Mouse (Mus musculus): ENCODE measurements at regions not wholly inside any gene's neighbourhood (a gene's known extent, or its start where the extent isn't known, plus 50 kb on each side); places are given as distances from the start of the nearest gene placed in this dataset.

- H3K36me3 ChIP-seq (replicated peaks; ENCODE audit: control insufficient read depth, insufficient read depth, low read depth), result no peaks in the 10 kb centered on the region
Observed at GRCm38 (mm10) chr11:19740562-19740961, 183.6 kb upstream of the Spred2 start.

GRCm38 (mm10) chr11:19747097-19747972, 176.8 kb upstream of the Spred2 start:
- Histone ChIP-seq H3K27ac (no peak overlapping the region), H3K4me2 (ENCODE audit: low read depth) (no peak overlapping the region), H3K9ac (replicated peaks) (no peak overlapping the region), H3K36me3 (replicated peaks; ENCODE audit: control insufficient read depth, insufficient read depth, low read depth) (no peaks in the 10 kb centered on the region), H3K4me3 (ENCODE audit: insufficient read depth in 1 of 2, low read depth in 2 of 2, low read length in 2 of 2) (no peak overlapping the region), H3K4me1 (replicated peaks; ENCODE audit: control insufficient read depth in 2 of 2, insufficient read depth in 2 of 2, low read length in 1 of 2) (no peaks in the 10 kb centered on the region), H3K9me3 (ENCODE audit: control insufficient read depth, low read length) (no peaks in the 10 kb centered on the region), H3K27me3 (ENCODE audit: control insufficient read depth, insufficient read depth, low read length) (no peaks in the 10 kb centered on the region)
- no peak for ATAC-seq (ENCODE audit: insufficient read depth)
- 45% methylated on average over 11 of the region's 11 CpGs for WGBS (ENCODE audit: insufficient replicate concordance)
- no peak for TF ChIP-seq CTCF (IDR thresholded peaks at IDR 0.05; ENCODE audit: low read depth)
- no peak for TF ChIP-seq EP300 (IDR thresholded peaks at IDR 0.05; ENCODE audit: low read depth)
- no peak for DNase-seq (ENCODE audit: low read depth in 3 of 3, low spot score in 3 of 3)

More at GRCm38 (mm10) chr11:19740562-19740961, 183.6 kb upstream of the Spred2 start:
- no peak overlapping the region for H3K27ac ChIP-seq
- H3K4me3 ChIP-seq (ENCODE audit: insufficient read depth in 1 of 2, low read depth in 2 of 2, low read length in 2 of 2), result no peak overlapping the region
- no peak overlapping the region for H3K9ac ChIP-seq (replicated peaks)
- DNase-seq (ENCODE audit: low read depth in 3 of 3, low spot score in 3 of 3) (no peak), ATAC-seq (ENCODE audit: insufficient read depth) (no peak)
- no peak for TF ChIP-seq EP300 (IDR thresholded peaks at IDR 0.05; ENCODE audit: low read depth)
- no peak for TF ChIP-seq CTCF (IDR thresholded peaks at IDR 0.05; ENCODE audit: low read depth)
- H3K4me2 ChIP-seq (ENCODE audit: low read depth), result no peak overlapping the region
- H3K4me1 ChIP-seq (replicated peaks; ENCODE audit: control insufficient read depth in 2 of 2, insufficient read depth in 2 of 2, low read length in 1 of 2), result no peaks in the 10 kb centered on the region
- WGBS (ENCODE audit: insufficient replicate concordance), result 49% methylated on average over 3 of the region's 3 CpGs
- H3K27me3 ChIP-seq (ENCODE audit: control insufficient read depth, insufficient read depth, low read length), result no peaks in the 10 kb centered on the region
- H3K9me3 ChIP-seq (ENCODE audit: control insufficient read depth, low read length), result no peaks in the 10 kb centered on the region

- DNase-seq (ENCODE audit: low read depth in 3 of 3, low spot score in 3 of 3), result no peak
- ATAC-seq (ENCODE audit: insufficient read depth), result no peak
Observed at GRCm38 (mm10) chr11:19747973-19748559, 176.1 kb upstream of the Spred2 start.

GRCm38 (mm10) chr11:19758892-19759291, 165.3 kb upstream of the Spred2 start:
- DNase-seq (ENCODE audit: low read depth in 3 of 3, low spot score in 3 of 3) (no peak), ATAC-seq (ENCODE audit: insufficient read depth) (no peak)
- Histone ChIP-seq H3K36me3 (replicated peaks; ENCODE audit: control insufficient read depth, insufficient read depth, low read depth) (no peaks in the 10 kb centered on the region), H3K9me3 (ENCODE audit: control insufficient read depth, low read length) (no peaks in the 10 kb centered on the region), H3K4me1 (replicated peaks; ENCODE audit: control insufficient read depth in 2 of 2, insufficient read depth in 2 of 2, low read length in 1 of 2) (no peaks in the 10 kb centered on the region), H3K27ac (no peak overlapping the region), H3K4me3 (ENCODE audit: insufficient read depth in 1 of 2, low read depth in 2 of 2, low read length in 2 of 2) (no peak overlapping the region), H3K27me3 (ENCODE audit: control insufficient read depth, insufficient read depth, low read length) (no peaks in the 10 kb centered on the region), H3K9ac (replicated peaks) (no peak overlapping the region), H3K4me2 (ENCODE audit: low read depth) (no peak overlapping the region)
- 72% methylated on average over 4 of the region's 4 CpGs for WGBS (ENCODE audit: insufficient replicate concordance)
- TF ChIP-seq EP300 (IDR thresholded peaks at IDR 0.05; ENCODE audit: low read depth), result no peak
- TF ChIP-seq CTCF (IDR thresholded peaks at IDR 0.05; ENCODE audit: low read depth), result no peak

More at GRCm38 (mm10) chr11:19747973-19748559, 176.1 kb upstream of the Spred2 start:
- WGBS (ENCODE audit: insufficient replicate concordance), result 52% methylated on average over 14 of the region's 14 CpGs
- Histone ChIP-seq H3K27me3 (ENCODE audit: control insufficient read depth, insufficient read depth, low read length) (no peaks in the 10 kb centered on the region), H3K36me3 (replicated peaks; ENCODE audit: control insufficient read depth, insufficient read depth, low read depth) (no peaks in the 10 kb centered on the region), H3K4me1 (replicated peaks; ENCODE audit: control insufficient read depth in 2 of 2, insufficient read depth in 2 of 2, low read length in 1 of 2) (no peaks in the 10 kb centered on the region), H3K9me3 (ENCODE audit: control insufficient read depth, low read length) (no peaks in the 10 kb centered on the region), H3K4me2 (ENCODE audit: low read depth) (no peak overlapping the region), H3K4me3 (ENCODE audit: insufficient read depth in 1 of 2, low read depth in 2 of 2, low read length in 2 of 2) (no peak overlapping the region), H3K27ac (no peak overlapping the region), H3K9ac (replicated peaks) (no peak overlapping the region)
- TF ChIP-seq CTCF (IDR thresholded peaks at IDR 0.05; ENCODE audit: low read depth), result no peak
- TF ChIP-seq EP300 (IDR thresholded peaks at IDR 0.05; ENCODE audit: low read depth), result no peak

Measured in liver, embryonic 14.5 days (tissue).